Mouse (Mus musculus): Measurements from ENCODE around the gene Vps37b.
A peak's percentile ranks its signal among the peaks of the same experiment; 100 is the strongest.

Gene Vps37b

DNA sequence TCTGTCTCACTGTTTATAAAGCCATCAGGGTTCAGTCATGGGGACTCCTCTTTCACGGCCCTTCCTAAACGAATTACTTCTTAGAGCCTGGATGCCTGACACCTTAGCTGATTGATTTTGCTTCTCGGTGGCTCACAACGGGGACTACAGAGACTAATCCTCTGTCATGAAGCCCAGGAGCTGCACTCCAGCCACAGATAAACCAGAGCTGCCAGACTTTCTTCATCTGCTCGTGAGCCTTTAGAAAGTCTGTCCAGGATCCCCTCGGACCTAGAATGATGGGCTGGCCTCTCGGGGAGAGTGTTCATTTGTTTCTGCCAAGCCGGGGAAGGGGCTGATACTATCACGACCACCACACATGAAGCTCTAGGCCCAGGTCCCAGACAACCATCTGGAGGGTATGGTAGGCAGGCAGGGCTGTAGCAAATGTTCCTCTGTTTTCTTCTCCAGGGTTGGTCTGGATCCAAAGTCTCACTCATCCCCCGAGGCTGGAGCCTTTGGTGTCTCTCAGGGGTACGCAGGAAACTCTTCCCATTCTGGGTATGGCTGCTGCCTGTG is 13.5 kb upstream of the Vps37b start:
- DNase-seq (ENCODE audit: low read depth, low spot score): no peak

DNA sequence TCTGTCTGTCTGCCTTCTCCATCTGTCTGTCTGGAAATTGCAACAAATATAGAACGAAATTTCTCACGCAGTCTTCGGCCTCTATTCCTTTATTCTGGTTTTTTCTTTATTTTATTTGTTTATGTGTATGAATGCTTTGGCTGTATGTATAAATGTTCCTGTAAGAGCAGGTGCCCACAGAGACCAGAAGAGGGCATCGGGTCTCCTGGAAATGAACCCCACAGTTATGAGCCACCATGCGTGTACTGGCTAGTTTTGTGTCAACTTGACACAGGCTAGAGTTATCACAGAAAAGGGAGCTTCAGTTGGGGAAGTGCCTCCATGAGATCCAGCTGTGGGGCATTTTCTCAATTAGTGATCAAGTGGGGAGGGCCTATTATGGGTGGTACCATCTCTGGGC is 11.9 kb upstream of the Vps37b start:
- no peak for DNase-seq (ENCODE audit: low read depth, low spot score)

DNA sequence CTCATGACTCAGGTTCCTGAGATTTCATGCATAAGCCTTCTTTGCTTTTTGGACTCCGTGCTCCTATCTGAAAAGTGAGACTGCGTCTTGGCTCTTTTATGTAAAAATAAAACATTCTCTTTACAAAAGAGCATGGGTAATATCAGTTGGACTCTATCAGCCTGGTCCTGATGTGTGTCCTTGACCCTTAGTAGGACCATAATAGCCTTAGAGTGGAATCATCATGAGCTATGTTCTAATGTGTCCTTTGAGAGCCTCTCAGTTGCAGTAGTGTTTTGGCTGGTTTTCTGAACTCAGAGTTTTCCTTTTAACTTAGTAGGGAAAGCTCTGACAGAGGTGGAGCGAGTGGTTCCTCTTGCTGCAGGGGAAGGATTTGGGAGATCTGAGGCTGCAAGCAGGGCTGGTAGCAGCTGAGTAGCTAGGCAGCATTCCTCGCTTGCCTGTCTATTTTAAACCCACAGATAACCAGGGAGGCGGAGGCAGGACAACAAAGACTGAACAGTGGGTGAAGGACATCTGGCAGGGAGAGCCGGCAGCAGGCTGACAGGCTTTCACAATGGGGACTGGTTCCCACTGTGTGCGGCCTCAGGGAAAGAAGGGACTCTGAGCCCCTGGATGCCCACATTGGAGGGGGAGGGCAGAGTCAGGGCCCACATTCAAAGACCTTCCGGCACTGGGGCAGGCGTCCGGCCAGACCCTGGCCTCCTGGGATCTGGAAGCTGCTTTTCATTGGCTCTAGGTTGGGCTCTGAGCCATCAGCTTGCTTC is 11.3 kb upstream of the Vps37b start:
- no peak for DNase-seq (ENCODE audit: low read depth, low spot score)

DNA sequence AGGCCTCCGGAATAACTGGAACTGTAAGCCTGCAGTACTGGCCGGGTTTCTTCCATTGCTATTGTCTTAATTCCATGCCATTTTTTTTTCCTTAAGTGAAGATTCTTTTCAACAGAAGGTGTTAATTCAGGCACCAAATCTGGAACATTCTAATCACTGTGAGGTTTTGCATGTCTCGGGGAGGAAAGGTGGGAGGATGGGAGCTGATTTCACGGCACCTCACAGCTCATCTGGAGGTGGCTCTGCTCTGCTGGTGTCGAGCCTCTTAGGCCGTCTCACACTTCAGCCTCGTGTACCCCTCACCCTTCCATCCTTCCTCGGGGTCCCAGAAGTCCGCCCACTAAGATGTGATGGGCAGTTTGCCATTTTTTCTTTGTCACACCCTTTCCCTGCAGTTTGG is 9.0 kb upstream of the Vps37b start:
- no peak for DNase-seq (ENCODE audit: low read depth, low spot score)

DNA sequence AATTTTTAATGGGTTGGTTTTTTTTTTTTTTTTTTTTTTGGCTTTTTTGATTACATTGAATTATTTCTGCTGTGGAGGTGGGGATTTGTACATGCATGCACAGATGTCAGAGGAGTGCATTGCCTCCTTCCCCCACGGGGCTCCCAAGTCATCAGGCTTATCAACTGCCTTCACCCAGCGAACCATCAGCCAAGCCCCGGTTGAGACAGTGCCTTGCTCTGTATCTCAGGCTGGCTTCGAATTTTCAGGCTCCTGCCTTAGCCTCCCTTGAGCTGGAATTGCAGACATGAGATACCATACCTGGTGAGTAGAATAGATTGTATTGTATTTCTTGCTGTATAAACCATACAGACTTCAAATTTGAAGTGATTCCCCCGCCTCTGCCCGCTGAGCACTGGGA is 7.5 kb upstream of the Vps37b start:
- DNase-seq (ENCODE audit: low read depth, low spot score): no peak

DNA sequence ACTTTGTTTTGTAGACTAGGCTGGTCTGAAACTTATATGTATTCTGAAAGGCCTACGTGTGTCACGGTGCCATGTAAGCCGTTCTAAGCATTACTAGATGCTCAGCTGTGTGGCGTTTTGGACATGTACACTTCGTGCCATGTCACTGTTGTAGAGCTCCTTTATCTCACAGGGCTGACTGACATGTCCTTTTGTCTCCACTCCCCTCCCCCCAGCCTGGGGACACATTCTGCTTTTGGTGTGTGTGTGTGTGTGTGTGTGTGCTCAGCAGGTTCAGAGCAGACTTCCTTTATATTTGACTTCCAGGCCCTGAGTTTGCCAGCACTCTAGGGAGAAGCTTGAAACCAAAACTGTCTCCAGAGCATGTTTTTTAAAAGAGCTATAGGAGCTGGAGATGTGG is 4.8 kb upstream of the Vps37b start:
- no peak for DNase-seq (ENCODE audit: low read depth, low spot score)

DNA sequence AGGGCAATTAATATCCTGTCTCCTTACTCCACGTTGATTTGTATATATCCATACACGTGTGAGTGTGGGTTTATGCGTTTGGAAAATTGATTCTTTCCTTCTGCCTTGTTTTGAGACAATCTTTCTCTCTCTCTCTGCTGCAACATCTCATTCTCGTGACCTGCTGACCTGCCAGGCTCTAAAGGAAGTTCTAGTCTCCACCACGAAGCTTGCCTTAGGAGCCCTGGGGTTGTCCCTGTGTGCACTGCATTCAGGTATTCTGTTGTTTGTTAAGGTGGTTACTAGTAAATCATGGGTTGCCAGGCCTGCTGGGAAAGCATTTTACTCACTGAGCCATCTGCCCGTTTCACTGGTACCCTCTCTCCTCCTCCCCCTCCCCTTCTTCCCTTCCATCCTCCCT is 4.3 kb upstream of the Vps37b start:
- DNase-seq (ENCODE audit: low read depth, low spot score): no peak

DNA sequence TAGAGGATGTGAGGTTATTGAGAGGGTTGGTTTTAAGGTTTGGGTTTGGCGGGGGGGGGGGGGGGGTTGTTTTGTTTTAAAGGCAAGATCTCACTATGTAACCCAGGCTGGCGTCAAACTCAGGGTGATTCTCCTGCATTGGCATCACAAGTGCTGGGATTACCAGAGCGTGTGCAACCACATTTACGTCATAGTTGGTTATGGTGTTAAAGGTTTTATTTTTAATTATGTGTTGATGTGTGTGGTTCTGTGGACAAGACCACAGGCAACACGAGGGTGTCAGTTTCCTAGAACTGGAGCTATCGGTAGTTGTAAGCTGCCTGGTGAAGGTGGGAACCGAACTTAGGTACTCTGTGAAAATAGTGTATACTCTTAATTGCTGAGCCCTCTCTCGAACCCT is 3.7 kb upstream of the Vps37b start:
- no peak for DNase-seq (ENCODE audit: low read depth, low spot score)

DNA sequence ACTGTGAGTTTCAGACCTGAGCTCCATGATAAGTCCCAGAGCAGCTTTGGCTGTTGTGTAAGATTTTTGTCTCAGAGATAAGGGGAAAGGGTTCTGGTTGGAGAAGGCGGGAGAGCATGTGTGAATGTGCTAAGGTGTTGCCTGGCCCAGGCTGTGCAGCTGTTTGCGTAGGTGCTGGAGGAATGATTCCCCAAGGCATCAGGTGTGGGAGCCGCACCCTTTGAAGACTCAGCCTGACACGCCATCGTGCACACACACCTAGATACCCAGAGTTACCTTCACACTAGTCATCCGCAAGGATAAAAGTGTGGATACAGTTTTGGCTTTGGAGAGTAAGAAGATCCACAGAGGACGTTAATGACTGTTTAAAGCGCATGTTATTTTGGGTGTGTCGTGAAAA is 3.3 kb upstream of the Vps37b start:
- no peak for DNase-seq (ENCODE audit: low read depth, low spot score)

DNA sequence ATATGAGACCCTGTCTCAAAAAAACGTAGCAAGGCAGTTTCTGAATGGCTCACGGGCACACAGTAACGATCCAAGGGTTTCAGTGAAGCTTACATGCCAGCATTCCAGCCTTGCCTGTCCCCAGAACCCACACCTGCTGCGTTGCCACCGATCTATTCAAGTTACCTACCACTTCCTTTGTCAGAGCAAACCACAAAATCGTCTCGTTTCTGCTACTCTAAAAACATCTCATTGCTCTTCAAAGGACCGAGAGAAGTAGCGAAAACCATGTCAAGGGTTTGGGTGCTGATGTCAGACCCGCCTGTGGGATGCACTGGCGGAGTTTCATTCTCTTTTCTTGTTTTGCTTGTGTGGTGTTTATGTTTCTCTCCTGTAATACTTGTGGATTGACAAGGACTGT is 2.4 kb upstream of the Vps37b start:
- DNase-seq (ENCODE audit: low read depth, low spot score): peak; percentile 31

DNA sequence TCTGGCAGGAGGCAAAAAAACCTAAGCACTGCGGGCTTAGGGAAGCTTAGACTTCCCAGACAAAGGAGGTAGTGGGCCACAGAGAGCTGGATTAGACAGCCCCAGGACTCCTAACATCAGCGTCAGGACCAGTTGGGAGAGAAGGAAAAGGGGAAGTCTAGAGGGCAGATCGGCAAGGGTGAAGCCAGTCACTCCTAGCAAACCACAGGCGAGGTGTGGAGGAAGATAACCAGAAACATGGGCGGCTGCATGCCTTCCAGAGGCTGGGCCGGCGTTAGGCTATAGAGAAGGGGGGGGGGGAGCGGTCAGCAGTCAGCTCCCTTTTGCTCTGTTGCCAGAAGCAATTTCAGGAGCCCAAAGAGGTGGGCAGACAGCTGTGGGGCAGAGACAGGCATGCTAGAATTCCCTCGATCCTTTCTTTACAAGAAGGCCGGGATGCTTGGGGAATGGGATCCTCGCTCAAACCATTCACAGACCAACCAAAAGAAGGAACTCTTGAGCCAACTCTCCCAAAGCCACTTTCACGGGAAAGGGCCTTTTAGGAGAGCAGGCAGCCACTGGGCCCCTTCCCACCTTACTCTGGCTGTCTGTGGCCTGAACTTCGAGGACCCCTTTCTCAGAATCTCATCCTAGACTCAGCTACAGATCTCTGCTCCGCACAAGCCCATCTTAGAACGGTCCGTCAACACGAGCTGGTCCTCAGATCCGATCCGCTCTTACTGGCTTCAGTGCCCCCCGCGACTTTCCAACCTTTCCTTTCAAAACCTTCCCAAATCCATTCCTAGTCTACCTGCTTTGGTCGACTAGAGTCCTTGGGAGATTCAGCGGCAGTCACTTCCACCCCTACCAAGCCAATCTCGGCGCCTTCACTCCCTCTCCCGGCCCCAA is 758 bp downstream of the Vps37b start:
- DNase-seq (ENCODE audit: low read depth, low spot score): no peak

DNA sequence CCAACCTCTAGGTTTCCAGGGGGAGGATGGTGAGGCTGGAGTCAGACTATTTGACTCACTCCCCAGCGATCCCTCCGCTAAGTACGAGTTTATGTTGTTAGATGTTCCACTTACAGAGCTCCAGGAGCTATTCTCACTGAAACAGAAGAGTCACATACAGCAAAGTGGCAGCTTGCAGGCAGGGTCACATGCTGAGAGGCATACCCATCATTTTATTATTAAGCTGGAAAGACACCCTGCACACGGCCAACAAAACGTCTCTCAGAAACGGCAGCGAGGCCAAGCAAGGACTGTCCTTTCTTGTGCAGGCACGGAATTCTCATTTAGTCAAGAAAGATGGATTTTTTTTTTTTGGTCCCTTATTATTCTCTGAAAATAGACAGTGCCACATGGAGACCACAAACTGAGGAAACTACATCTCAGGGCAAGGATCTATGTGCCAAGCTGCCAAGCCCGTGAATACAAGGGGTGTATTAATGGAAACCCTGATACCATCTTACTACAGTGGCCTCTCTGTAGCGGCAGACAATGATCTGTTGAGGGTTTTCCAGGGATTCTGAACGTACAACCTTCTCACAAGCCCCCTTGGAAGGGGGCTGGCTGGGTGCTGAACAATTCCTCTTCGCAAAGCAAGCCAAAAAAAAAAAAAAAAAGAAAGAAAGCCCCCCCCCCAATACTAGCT is 1.5 kb downstream of the Vps37b start:
- DNase-seq (ENCODE audit: low read depth, low spot score): no peak

DNA sequence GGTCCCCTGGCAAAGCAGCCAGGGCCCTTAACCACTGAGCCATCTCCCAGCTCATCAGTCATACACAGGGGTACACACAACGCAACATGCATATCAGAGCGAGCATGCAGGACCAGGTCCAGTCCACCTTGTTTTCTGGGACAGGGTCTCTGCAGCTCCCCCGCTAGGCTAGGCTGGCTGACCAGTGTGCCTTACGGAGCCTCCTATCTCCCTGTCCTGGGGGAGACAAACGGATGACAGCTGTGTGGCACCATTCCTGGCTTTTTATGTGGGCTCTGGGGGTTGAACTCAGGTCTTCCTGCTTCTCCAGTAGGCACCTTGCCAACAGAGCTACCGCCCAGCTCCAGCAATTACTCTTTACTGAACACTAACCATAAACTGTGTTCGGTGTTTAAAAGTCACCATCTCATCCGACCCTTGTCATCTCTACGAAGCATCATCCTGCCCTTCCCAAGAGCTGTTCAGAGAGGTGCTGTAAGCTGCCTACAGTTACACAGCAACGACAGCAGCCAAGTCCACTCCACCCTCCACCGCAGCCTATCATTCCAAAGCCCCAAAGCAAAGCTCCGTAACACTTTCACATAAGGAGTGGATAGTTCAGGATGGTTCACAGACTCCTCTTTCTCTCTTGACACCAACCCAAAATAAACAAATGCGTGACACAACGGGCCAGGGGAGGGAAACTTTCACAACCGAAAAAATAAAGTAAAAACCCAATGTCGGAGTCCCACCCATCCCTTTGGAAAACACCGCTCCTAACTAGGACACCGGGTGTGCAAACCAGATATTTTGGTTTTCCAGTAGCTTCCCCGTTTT is 2.6 kb downstream of the Vps37b start:
- no peak for DNase-seq (ENCODE audit: low read depth, low spot score)

DNA sequence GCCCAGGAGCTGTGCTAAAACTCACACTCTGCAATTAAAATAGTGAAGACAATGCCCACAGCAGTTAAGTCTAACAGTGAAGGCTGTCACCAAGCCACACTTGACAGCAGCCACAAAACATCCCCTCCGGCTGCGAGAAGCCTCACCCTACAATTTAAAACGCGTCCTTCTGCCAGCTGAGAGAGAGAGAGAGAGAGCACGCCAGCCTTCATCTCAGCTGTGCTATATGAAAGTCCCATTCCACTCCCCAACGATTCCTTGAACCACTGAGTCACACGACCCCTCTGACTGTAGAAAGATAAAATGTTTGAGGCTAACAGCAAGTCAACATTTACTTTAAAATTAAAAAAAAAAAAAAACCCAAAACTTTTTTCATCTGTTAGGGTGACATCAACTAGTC is 3.4 kb downstream of the Vps37b start:
- no peak for DNase-seq (ENCODE audit: low read depth, low spot score)

DNA sequence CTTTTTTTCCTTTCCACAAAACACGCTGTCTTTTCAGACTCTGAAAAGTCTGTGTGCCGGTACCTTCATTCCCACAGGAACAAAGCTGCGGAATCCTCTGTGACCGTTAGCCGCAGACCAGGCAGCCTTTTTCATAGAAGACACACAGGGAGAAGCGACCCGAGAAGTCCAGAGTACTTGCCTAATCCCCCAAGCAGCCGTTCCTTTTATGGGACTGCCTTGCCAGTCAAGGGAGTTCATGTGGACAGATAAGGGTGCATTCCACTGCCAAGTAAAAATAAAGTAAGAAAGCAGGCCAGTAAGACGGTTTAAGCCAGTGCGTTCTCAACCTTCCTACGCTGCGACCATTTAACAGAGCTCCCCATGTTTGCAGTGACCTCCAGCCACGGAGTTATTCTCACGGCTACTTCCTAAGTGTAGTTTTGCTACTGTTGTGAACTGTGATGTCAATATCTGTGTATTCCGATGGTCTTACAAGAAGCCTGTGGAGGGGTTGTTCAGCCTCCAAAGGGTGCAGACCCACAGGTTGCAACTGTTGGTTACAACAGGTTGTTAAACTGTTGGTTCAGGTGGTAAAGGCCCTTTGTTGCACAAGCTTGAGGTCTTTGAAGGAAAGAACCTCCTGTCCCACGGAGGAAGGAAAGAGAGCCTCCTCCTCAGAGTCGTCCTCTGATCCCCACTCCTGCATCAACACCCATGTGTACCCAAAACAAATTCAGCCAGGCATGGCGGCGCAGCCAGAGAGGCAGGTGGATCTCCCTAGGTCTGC is 4.2 kb downstream of the Vps37b start:
- no peak for DNase-seq (ENCODE audit: low read depth, low spot score)

DNA sequence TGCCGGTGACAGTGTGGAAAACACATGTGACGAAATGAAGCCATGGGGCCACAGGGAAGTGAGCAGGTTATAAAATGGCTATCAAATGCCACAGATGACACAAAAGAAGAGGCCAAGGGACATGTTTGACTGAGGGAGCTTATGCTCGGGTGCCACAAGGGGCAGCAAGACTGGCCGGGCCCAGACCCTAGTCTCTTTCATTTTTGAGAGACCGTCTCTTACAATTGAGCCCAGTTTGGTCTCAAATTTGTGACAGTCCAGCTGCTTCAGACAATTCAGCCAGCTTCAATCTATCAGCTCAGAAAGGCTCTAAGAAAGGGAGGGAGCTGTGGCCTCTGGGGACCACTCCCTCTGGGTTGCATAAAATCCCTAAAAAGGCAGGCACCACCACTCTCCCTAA is 5.5 kb downstream of the Vps37b start:
- DNase-seq (ENCODE audit: low read depth, low spot score): no peak

DNA sequence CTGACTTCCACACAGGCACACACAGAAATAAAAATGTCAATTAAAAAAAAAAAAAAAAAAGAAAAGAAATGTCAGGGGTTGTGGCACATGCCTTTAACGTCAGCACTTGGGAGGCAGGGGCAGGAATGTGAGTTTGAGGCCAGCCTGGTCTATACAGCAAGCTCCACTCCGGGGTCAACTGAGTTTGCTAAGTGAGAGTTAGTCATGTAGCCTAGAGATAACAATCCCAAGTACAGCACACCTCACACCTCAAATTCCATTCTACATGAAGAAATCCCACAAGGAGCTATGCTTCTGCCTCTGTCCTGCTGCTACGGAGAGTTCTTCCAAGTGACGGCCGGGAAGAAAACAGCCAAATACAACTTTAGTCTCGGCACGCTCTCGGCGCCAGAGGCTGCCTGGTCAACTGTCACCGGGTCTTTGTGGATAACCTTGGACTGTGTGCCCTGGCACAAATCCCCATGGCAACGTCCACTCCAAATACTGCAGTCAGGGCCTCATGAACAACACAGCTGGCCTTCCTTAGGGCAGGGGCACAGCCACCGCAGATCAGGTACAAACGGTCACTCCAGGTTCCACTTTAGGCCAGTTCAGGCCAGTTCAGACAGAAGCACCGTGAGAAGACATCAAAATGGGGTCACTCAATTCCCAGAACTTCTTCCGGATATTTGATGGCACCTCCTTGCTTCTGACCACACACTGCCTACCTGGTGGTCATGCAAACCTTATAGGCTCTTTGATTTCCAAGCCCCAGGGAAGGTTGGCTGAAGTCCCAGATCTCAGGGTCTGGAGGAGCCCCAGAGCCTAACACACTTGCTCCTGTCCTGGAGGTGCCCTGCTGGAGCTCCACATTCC is 6.3 kb downstream of the Vps37b start:
- DNase-seq (ENCODE audit: low read depth, low spot score): no peak

DNA sequence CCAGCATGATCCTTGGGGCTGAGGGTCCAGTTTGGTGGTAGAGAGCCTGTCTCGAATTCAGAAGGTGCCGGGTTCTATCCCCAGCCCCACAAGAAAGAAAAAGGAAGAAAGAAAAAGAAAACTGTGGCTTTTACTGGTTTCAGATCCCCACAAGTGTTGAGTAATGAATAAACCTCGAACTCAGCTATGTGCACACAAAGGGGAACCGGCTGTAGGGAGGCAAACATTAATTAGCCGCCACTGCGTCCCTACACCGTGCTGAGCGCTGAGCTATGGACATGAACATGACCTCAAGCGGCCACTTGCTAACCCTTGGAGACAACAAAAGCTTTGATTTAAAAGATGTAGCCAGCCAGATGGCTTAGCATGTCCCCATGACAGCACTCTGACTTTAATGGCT is 6.9 kb downstream of the Vps37b start:
- peak; percentile 52 for DNase-seq (ENCODE audit: low read depth, low spot score)

DNA sequence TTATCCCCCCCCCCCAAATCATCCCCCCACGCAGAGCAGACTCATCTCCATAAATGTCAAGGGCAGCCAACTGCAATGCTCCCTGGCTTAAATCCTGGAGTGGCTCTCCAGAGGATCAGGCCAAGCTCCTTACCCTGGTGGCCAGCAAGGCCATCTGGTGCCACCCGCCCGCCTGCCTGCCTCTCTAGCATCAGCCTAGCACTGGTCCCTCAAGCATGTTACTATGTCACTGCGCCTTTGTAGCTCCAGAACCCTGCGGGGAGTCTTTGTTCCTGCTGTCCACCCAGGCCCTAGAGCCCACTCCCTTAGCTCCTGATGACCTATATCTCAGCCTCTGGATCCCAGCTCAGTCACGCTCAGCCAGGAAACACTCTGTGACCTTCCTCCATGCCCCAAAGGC is 7.4 kb downstream of the Vps37b start:
- DNase-seq (ENCODE audit: low read depth, low spot score): no peak

DNA sequence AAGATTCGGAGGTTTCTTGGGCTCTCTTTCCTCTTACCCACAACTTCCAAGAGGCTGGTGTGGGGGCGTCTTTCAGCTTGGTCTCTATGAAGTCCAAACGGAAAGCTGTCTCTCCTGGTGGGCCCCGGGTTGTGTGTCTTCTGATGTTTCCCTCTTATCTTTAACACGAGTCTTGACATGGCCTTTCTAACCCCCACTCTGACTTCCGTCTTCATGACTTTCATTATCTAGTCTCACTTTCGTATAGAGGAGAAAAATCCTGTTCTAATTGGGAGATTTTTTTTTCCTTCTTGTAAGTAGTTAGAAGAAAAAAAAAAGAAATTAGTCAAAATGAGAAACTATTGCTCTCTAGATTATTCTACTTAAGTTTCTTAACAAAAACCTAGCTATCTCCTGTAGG is 9.7 kb downstream of the Vps37b start:
- no peak for DNase-seq (ENCODE audit: low read depth, low spot score)
